Mouse (Mus musculus): Measurements from ENCODE around the gene Bcar1. TPM values are rescaled to one million over a fixed set of nuclear protein-coding genes. Genes with fewer than 3 reads are reported as not detected.

Bcar1 gene
- total and polyA plus RNA-seq, 2 experiments from 2014 or later: 44.3 to 72.8 TPM

DNA sequence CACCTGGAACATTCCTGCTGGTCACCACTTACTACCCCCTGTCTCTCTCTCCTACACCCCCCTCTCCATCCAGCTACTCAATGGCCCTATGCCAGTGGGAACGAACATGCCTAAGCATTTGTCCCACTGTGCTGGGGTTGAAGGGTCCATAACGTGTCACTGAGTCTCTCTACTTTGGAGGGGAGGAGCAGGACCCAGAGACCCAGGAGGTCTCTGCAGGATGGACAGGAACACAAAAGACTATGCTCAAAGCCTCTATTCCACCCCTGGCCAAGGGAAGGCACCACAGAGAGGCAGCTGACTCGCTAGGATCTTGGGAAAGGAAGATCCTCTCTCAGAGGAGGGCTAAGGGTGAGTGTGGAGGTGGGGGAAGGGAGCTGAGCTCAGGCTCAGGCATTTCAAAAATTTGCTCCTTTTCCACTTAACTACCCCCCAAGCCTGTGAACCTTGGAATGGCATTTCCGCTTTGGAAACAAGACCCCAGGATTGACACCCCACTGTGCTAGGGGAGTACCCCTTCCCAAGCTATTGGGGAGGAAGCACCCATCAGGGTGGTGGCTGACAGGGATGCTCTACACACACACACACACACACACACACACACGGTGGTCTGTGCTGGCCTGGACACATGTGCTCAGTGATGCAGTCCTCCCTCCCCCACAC is 9.9 kb downstream of the Bcar1 start:
- Histone ChIP-seq H3K27ac (ENCODE audit: low read depth, low read length) (no peak overlapping the region), H3K4me1 (ENCODE audit: insufficient read depth, low read length) (peaks cover 18% of the 10 kb centered on the region), H3K4me3 (ENCODE audit: low read depth, low read length) (no peak overlapping the region), H3K27me3 (ENCODE audit: insufficient read depth, low read length) (no peaks in the 10 kb centered on the region), H3K9me3 (ENCODE audit: low read length) (no peaks in the 10 kb centered on the region), H3K4me2 (ENCODE audit: low read depth, low read length, poor library complexity, severe bottlenecking) (no peak overlapping the region), H3K9ac (replicated peaks; ENCODE audit: low read length, poor library complexity, severe bottlenecking) (no peak overlapping the region), H3K36me3 (ENCODE audit: insufficient read depth, low read length) (no peaks in the 10 kb centered on the region)
- TF ChIP-seq CTCF (IDR thresholded peaks at IDR 0.05): no peak
- ATAC-seq (ENCODE audit: low FRiP score) (no peak), DNase-seq (ENCODE audit: low spot score) (no peak)
- 17% methylated on average over 5 of the region's 5 CpGs for WGBS

DNA sequence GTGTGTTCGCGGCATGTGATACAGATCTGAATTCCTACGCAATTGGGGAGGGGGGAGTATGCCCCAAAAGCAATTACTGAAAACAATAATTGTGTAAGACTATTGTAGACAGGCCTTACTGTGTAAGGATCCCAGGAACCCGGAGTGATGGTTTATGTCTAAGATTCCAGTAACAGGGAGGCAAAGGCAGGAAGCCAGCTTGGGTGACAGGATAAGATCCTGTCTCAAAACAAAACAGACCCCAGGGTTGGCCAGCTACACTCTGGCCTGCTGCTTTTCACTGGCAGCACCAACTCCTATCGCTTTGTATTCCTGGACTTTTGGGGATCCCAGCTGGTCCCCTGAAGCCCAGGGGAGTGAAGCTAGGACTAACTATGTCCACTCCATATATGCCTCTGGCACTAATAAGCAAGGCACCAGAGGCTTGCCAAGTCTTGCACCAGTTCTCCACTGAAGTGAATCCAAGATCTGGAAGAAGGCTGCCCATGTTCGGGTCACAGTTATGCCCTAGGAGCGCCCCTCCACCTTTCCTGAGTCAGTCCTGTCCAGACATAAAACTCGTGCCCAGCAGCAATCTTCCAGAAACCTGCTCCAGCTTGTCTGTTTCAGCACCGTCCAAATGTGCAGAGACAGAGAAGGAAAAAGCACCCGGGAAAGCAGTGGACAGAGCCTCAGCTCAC is 11.1 kb downstream of the Bcar1 start:
- no peak for TF ChIP-seq CTCF (IDR thresholded peaks at IDR 0.05)
- peak overlapping the region; percentile 83 for H3K4me2 ChIP-seq (ENCODE audit: low read depth, low read length, poor library complexity, severe bottlenecking)
- WGBS: 19% methylated on average over 10 of the region's 10 CpGs
- no peaks in the 10 kb centered on the region for H3K36me3 ChIP-seq (ENCODE audit: insufficient read depth, low read length)
- peak; percentile 6; the same call in 1 of the 2 replicates for ATAC-seq (ENCODE audit: low FRiP score)
- no peaks in the 10 kb centered on the region for H3K9me3 ChIP-seq (ENCODE audit: low read length)
- H3K27ac ChIP-seq (ENCODE audit: low read depth, low read length): peak overlapping the region; percentile 83
- peaks cover 18% of the 10 kb centered on the region for H3K4me1 ChIP-seq (ENCODE audit: insufficient read depth, low read length)
- peak overlapping the region; percentile 81 for H3K4me3 ChIP-seq (ENCODE audit: low read depth, low read length)
- peak overlapping the region; percentile 89 for H3K9ac ChIP-seq (replicated peaks; ENCODE audit: low read length, poor library complexity, severe bottlenecking)
- no peaks in the 10 kb centered on the region for H3K27me3 ChIP-seq (ENCODE audit: insufficient read depth, low read length)
- DNase-seq (ENCODE audit: low spot score): no peak

DNA sequence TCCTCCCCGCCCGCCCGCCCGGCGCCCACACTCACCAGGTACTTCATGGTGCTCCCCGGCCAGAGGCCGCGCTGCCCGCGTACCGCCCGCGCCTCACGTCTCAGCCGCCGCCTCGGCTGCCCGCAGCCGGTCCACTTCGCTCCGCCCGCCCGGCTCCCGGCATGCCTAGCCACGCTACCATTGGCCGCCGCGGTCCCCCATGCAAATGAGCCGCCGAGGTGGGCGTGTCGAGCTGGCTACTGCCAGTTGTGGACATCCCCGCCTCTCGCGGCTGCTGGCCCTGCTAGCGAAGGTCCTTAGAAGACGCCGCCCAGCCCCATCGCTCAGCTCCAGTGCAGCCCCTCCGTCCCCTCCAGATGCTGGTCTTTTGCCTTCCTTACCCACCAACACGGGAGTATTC is 11.6 kb downstream of the Bcar1 start:
- Histone ChIP-seq H3K4me1 (ENCODE audit: insufficient read depth, low read length) (peaks cover 18% of the 10 kb centered on the region), H3K4me2 (ENCODE audit: low read depth, low read length, poor library complexity, severe bottlenecking) (peak overlapping the region; percentile 83), H3K27ac (ENCODE audit: low read depth, low read length) (peak overlapping the region; percentile 83), H3K27me3 (ENCODE audit: insufficient read depth, low read length) (no peaks in the 10 kb centered on the region), H3K36me3 (ENCODE audit: insufficient read depth, low read length) (no peaks in the 10 kb centered on the region), H3K4me3 (ENCODE audit: low read depth, low read length) (peak overlapping the region; percentile 81), H3K9ac (replicated peaks; ENCODE audit: low read length, poor library complexity, severe bottlenecking) (peak overlapping the region; percentile 89), H3K9me3 (ENCODE audit: low read length) (no peaks in the 10 kb centered on the region)
- WGBS: 0% methylated on average over 9 of the region's 41 CpGs
- ATAC-seq (ENCODE audit: low FRiP score): peak; percentile 94
- TF ChIP-seq CTCF (IDR thresholded peaks at IDR 0.05): no peak
- peak; percentile 96 for DNase-seq (ENCODE audit: low spot score)

- TF ChIP-seq CTCF (IDR thresholded peaks at IDR 0.05): no peak
- Histone ChIP-seq H3K4me2 (ENCODE audit: low read depth, low read length, poor library complexity, severe bottlenecking) (peak overlapping the region; percentile 83), H3K9me3 (ENCODE audit: low read length) (no peaks in the 10 kb centered on the region), H3K9ac (replicated peaks; ENCODE audit: low read length, poor library complexity, severe bottlenecking) (peak overlapping the region; percentile 89), H3K27ac (ENCODE audit: low read depth, low read length) (peak overlapping the region; percentile 83), H3K4me3 (ENCODE audit: low read depth, low read length) (peak overlapping the region; percentile 81), H3K4me1 (ENCODE audit: insufficient read depth, low read length) (peaks cover 16% of the 10 kb centered on the region), H3K36me3 (ENCODE audit: insufficient read depth, low read length) (no peaks in the 10 kb centered on the region), H3K27me3 (ENCODE audit: insufficient read depth, low read length) (no peaks in the 10 kb centered on the region)
- ATAC-seq (ENCODE audit: low FRiP score) (peak; percentile 24), DNase-seq (ENCODE audit: low spot score) (no peak)
- WGBS: under 1% methylated on average over 39 of the region's 39 CpGs
Measured at GRCm38 (mm10) chr8:111731231-111731977, 12.2 kb downstream of the Bcar1 start.

GRCm38 (mm10) chr8:111729233-111730170 is 14.1 kb downstream of the Bcar1 start:
- Histone ChIP-seq H3K9me3 (ENCODE audit: low read length) (no peaks in the 10 kb centered on the region), H3K36me3 (ENCODE audit: insufficient read depth, low read length) (no peaks in the 10 kb centered on the region), H3K4me3 (ENCODE audit: low read depth, low read length) (no peak overlapping the region), H3K4me1 (ENCODE audit: insufficient read depth, low read length) (peaks cover 7% of the 10 kb centered on the region; the same call in 1 of the 2 replicates), H3K9ac (replicated peaks; ENCODE audit: low read length, poor library complexity, severe bottlenecking) (no peak overlapping the region), H3K27ac (ENCODE audit: low read depth, low read length) (no peak overlapping the region), H3K4me2 (ENCODE audit: low read depth, low read length, poor library complexity, severe bottlenecking) (no peak overlapping the region), H3K27me3 (ENCODE audit: insufficient read depth, low read length) (no peaks in the 10 kb centered on the region)
- no peak for ATAC-seq (ENCODE audit: low FRiP score)
- no peak for TF ChIP-seq CTCF (IDR thresholded peaks at IDR 0.05)
- WGBS: 72% methylated on average over 7 of the region's 7 CpGs
- DNase-seq (ENCODE audit: low spot score): no peak
